Mouse (Mus musculus): ENCODE measurements at regions not wholly inside any gene's neighbourhood (a gene's known extent, or its start where the extent isn't known, plus 50 kb on each side); places are given as distances from the start of the nearest gene placed in this dataset.

DNA sequence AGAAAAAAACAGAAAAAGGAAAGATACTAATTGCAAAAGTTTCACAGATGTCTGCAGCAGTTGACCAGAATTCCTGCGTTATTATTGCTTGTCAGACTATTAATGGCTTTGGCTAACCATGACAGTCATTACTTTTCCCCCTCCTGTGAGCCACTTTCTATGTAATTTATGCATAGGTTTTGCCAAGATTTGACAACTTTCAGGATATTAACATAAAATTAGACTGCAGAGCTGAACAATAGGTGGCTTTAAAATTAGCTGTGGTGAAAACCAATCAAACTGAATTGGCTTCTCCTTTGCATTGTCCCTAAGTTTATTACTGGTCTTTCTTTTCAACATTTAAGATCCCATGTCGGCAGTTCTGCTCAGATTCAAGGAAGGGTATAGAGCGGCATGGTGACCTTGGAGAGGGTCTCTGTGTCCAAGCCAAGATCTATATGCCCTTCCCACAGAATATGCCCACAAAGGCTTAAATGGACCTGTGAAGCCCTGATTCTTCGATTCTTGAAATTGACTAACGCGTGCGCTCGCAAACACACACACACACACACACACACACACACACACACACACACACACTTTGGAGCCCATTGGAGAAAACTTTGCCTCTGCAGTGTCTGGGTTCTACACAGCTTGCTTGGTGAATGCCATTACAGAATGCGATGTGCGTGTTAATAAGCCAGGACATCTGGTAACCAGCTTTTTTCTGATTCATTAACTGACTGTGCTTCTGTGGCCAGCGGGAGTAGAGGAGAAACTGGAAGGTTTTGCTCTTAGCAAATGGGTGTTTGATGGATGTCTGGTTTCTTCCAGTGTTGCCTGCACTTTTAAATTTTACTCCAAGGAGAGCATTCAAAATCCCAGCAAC is 69.8 kb upstream of the Itga4 start:
- DNase-seq (ENCODE audit: low spot score) = peak; percentile 33

- DNase-seq (ENCODE audit: low spot score) = peak; percentile 9
Observed at GRCm38 (mm10) chr2:79186878-79187277, 68.3 kb upstream of the Itga4 start.

GRCm38 (mm10) chr2:79188511-79189193 is 66.6 kb upstream of the Itga4 start:
- DNase-seq (ENCODE audit: low spot score) = no peak

GRCm38 (mm10) chr2:79193851-79194250 is 61.4 kb upstream of the Itga4 start:
- DNase-seq (ENCODE audit: low spot score) = no peak

DNA sequence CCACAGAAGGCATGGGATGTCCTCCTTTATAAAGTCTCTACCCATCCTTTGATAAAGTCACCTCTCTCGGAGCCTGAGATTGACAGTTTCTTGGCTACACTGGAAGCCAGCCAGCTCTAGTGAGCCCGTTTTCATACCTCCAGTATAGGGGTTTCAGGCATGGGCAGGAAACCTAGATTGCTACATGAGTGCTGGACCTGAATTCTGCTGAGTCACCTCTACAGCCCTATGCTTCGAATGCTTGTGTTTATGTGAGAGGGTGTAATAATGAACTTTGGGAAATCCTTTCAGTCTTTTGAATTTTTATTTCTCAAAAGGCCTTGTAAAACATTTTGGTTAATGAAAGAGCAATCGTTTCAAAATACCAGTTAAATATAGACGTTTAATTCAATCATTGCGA is 53.5 kb upstream of the Itga4 start:
- no peak for DNase-seq (ENCODE audit: low spot score)
